Mouse (Mus musculus) cerebellum, adult 11 months (tissue): ENCODE results near the gene Eif4g2.

Source experiments
- DNase-seq: peaks from one replicate; pipeline ENCODE4 v3.0.0; 2022

The Eif4g2 gene

GRCm38 (mm10) chr7:111069439-111070166, 13.2 kb downstream of the Eif4g2 start:
- no peak for DNase-seq

- DNase-seq, result no peak
These were observed 14.6 kb downstream of the Eif4g2 start for GRCm38 (mm10) chr7:111068181-111068580.

- no peak for DNase-seq
These were observed 19.9 kb downstream of the Eif4g2 start for GRCm38 (mm10) chr7:111062971-111063370.

GRCm38 (mm10) chr7:111059527-111059926, 23.3 kb downstream of the Eif4g2 start:
- DNase-seq, result no peak

GRCm38 (mm10) chr7:111055984-111056657, 26.7 kb downstream of the Eif4g2 start:
- no peak for DNase-seq

- no peak for DNase-seq
These were observed 27.6 kb downstream of the Eif4g2 start for GRCm38 (mm10) chr7:111055221-111055620.

- peak; percentile 44 for DNase-seq
These were observed 33.0 kb downstream of the Eif4g2 start for GRCm38 (mm10) chr7:111049652-111050421.

- no peak for DNase-seq
These were observed 33.9 kb downstream of the Eif4g2 start for GRCm38 (mm10) chr7:111048920-111049319.

- DNase-seq, result no peak
These were observed 53.7 kb downstream of the Eif4g2 start for GRCm38 (mm10) chr7:111029046-111029553.

GRCm38 (mm10) chr7:111028281-111029045, 54.4 kb downstream of the Eif4g2 start, which contains the start of gene Ctr9:
Ctr9 (plus strand) TSS chr7:111028951.
- DNase-seq, result peak; percentile 95

GRCm38 (mm10) chr7:111024912-111025311, 57.9 kb downstream of the Eif4g2 start:
- no peak for DNase-seq

- DNase-seq, result no peak
These were observed 58.7 kb downstream of the Eif4g2 start for GRCm38 (mm10) chr7:111024068-111024594.

GRCm38 (mm10) chr7:111020814-111021213, 62.0 kb downstream of the Eif4g2 start:
- no peak for DNase-seq
